Mouse (Mus musculus) embryonic facial prominence, embryonic 13.5 days (tissue): ENCODE measurements around the gene Hipk2. TPM values are rescaled to one million over a fixed set of nuclear protein-coding genes. Genes with fewer than 3 reads are reported as not detected.

Experiments used
- ATAC-seq: fragments of 200-750 bp; cut with Nextera tagmentation; 2 replicates; pipeline ENCODE4 v1.8.0; 2017; ENCODE audit warnings: low read depth; ENCODE audit not compliant: insufficient number of reproducible peaks, insufficient read depth, low FRiP score, low TSS enrichment
- H3K27ac ChIP-seq: fragments of 300-500 bp; sonication (generic); 2 replicates; pipeline ENCODE4 v1.5.1; 2015; ENCODE audit warnings: moderate library complexity, mild to moderate bottlenecking, inconsistent platforms
- H3K27me3 ChIP-seq: fragments of 300-500 bp; sonication (generic); 2 replicates; pipeline ENCODE4 v1.6.1; 2015; ENCODE audit warnings: mild to moderate bottlenecking, inconsistent platforms
- H3K36me3 ChIP-seq: fragments of 300-500 bp; sonication (generic); 2 replicates; pipeline ENCODE4 v1.6.1; 2015; ENCODE audit warnings: mild to moderate bottlenecking, inconsistent platforms
- H3K4me1 ChIP-seq: fragments of 300-500 bp; sonication (generic); 2 replicates; pipeline ENCODE4 v1.6.1; 2015; ENCODE audit warnings: inconsistent platforms
- H3K4me2 ChIP-seq: fragments of 300-500 bp; sonication (generic); 2 replicates; pipeline ENCODE4 v1.6.1; 2015; ENCODE audit warnings: moderate library complexity, mild to moderate bottlenecking, inconsistent platforms
- H3K4me3 ChIP-seq: fragments of 300-500 bp; sonication (generic); 2 replicates; pipeline ENCODE4 v1.5.1; 2015; ENCODE audit warnings: mild to moderate bottlenecking, inconsistent platforms
- H3K9ac ChIP-seq: fragments of 300-500 bp; sonication (generic); 2 replicates; pipeline ENCODE4 v1.6.1; 2015; ENCODE audit warnings: mild to moderate bottlenecking, inconsistent platforms
- H3K9me3 ChIP-seq: fragments of 300-500 bp; sonication (generic); 2 replicates; pipeline ENCODE4 v1.6.1; 2016; ENCODE audit warnings: inconsistent platforms
- WGBS: fragments of 180-500 bp; shearing (Covaris S2); methylation state at CpG from one replicate; pipeline ENCODE4 v1.1.7; 2015; ENCODE audit warnings: mixed read lengths; 5-methylcytosine and 5-hydroxymethylcytosine counted together
- polyA plus RNA-seq: library from polyadenylated mRNA; unstranded; fragments of >200 nt; fragmentation: Nextera tagmentation; extraction: Ambion mirVana; gene quantifications from 2 replicates; pipeline ENCODE4 v1.2.1, GENCODE M21; 2015

Gene Hipk2
- polyA plus RNA-seq, 1 experiment from 2014 or later = 16.2 TPM

DNA sequence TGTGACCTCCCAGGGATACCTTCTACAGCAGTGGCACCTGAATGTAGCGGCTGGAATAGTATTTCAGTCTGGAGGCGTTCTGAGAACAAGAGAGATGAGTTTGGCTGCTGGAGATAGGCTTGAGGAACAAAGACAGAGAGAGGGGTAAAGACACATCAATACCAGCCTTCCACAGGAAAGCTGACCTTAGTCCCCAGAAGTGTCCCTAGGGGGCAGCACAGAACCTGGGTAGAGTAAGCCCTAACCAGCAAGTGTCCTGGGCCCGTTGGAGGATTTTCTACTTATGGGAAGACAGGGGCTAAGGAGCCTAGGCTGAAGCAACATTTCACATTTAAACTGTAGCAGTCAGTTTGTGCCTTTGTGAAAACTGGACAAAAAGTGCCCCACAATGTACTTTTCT, 226.4 kb downstream of the Hipk2 start:
- ATAC-seq = no peak
- H3K9me3 ChIP-seq = no peaks in the 10 kb centered on the region
- no peak overlapping the region for H3K9ac ChIP-seq
- H3K4me1 ChIP-seq = no peaks in the 10 kb centered on the region
- H3K36me3 ChIP-seq = no peaks in the 10 kb centered on the region
- H3K27ac ChIP-seq = no peak overlapping the region
- H3K4me3 ChIP-seq = no peak overlapping the region
- H3K27me3 ChIP-seq = peaks cover 3% of the 10 kb centered on the region; the same call in 1 of the 2 replicates
- WGBS = 66% methylated on average over 3 of the region's 3 CpGs
- no peak overlapping the region for H3K4me2 ChIP-seq

Other genes with a start within 250 kb of the Hipk2 start
- gene Klrg2, start 238.9 kb downstream of the Hipk2 start, polyA plus RNA-seq = 1.1 and 1.3 TPM in 2 replicates
- 4.9 and 5.7 TPM in 2 replicates for gene Clec2l, start 213.1 kb downstream of the Hipk2 start, polyA plus RNA-seq
- 1.1 and 2.5 TPM in 2 replicates for gene Tbxas1, start 761 bp downstream of the Hipk2 start, polyA plus RNA-seq
- gene Parp12, start 242.2 kb upstream of the Hipk2 start, polyA plus RNA-seq = 7.0 and 8.5 TPM in 2 replicates